Mouse (Mus musculus) cerebellum, adult 8-10 months (tissue): Measurements from ENCODE around the gene Bub1b.
A peak's percentile ranks its signal among the peaks of the same experiment; 100 is the strongest.

Source experiments
- DNase-seq: peaks from one replicate; pipeline ENCODE4 v3.0.0; 2022

The Bub1b gene

DNA sequence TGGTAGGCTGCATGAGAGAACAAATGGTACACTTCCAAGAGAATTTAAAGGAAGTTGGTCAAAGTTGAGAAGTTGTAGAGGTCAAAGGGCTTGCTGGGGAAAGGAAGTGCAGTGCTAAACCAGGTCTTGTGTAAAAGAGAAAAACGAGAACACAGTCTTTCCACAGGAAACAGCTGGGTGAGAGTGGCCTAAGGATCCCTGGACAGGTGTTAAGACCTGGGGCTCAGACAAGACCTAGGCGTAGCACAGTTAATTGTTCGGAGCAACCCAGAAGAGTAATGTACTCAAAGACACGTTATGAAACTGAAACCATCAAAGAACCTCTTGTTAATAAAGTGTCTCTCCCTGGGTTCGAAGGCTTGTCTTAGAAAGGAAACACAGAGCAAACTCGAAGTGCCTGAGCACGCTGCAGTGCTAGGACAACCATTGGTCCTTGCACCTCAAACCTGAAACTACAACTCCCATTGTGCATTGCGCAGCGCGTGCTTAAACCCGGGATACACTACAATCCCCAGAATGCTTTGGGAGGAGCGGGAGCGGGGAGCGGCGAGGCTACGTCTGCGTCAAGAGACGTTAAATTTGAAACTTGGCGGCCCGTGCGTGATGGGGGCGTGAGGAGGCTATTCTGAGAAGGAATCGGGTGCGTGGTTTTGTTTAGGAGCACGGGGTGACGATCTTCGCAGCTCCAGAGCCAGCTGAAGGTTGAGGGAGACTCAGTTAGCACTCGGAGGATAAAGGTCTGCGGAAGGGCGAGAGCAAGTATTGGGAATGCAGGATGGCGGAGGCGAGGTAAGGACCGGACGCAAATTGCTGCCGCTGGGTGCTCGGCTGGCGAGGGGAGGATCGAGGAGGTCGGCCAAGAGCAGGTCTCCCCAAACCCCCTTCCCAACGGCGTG lies at the start of gene Bub1b:
Gene Bub1b, plus strand, starts transcription at position 539 of the 896 bp plus-strand sequence.
- DNase-seq, result peak; percentile 84

GRCm38 (mm10) chr2:118548421-118549221 lies 49.4 kb upstream of the Bub1b start:
- peak; percentile 49 for DNase-seq

- DNase-seq, result peak; percentile 99
Observed at GRCm38 (mm10) chr2:118549507-118550473, 48.2 kb upstream of the Bub1b start, which contains the start of gene Bmf. Gene Bmf, minus strand, starts transcription at chr2:118549687.

DNA sequence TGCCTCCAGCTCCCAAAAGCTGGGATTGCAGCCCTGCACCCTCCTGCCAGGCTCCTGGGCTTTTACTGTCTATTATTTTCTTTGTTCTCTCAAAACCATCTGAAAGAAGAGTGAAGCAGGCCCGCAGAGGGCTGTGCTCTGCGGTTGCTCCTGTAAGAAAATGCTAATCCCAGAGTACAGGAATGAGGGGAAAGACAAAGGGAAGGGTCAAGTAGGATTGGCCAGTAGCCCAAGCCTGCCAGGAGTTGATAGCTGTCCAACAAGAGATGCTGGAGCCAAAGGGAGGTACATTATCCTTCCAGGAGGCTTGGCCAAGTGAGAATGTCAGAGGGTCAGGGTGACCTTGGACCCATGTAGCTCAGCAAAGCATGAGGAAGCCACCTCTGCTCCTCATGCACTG lies 46.4 kb upstream of the Bub1b start:
- no peak for DNase-seq

DNA sequence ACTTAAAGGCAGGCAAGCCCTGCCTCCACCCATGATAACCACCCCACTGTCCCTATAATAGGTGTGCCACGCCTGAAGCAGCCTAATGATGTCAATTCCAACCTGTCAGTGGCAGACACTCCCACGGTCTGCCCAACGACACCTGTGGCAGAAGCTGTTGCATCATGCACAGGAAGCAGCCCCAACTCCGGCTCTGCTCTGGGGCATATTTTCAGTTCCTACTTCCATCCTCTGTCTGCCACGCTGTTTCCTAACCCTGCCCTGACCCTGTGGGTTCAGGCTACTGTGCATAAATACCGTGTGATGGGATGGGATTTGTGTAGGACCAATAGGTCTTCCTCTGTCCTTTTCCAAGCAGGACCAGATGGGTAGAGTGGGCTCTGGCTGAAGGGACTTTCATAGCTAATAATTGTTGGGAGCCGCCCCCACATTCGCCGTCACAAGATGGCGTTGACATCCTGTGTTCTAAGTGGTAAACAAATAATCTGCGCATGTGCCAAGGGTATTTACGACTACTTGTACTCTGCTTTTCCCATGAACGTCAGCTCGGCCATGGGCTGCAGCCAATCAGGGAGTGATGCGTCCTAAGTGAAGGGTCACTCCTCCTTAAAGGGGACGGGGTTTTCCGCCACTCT lies 43.5 kb upstream of the Bub1b start:
- peak; percentile 45 for DNase-seq

DNA sequence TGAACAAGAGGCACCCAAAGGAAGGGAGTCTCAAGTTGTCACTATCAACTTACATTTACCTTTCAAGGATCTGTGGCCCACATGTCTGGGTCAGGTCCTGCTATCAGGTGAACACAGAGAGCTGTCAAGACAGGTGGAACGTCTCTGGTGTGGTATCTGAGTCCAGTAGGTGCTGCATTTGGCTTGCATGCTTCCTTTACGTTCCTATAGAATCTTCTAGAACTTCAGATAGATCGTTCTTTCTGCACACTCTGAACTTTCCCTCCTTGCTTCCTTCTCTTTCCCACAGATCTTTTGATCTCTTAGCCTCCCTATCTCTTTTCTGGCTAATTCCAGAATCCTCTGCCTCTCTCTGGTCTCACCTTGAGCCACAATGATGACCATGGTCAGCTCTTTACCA lies 39.6 kb upstream of the Bub1b start:
- DNase-seq, result no peak

GRCm38 (mm10) chr2:118562015-118562414 lies 36.0 kb upstream of the Bub1b start:
- DNase-seq, result no peak

- no peak for DNase-seq
Observed at GRCm38 (mm10) chr2:118562431-118562830, 35.6 kb upstream of the Bub1b start.

GRCm38 (mm10) chr2:118567179-118567578 lies 30.8 kb upstream of the Bub1b start:
- no peak for DNase-seq

DNA sequence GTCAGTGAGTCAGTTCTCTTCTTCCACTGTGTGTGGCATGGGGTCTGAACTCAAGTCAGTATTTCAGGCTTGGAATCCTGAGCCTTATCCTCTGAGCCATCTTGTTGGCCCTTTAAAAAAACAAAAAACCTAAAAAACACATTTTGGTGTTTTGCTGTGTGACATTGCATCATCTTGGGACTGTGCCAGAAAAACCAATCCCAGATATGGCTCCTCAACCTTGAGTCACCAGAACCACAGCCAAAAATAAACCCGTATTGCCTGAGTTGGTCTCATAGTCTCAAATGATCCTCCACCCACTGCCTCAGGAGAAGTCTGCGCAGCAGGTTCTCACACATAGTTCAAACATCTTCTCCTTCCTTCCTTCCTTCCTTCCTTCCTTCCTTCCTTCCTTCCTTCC lies 27.1 kb upstream of the Bub1b start:
- DNase-seq, result no peak

GRCm38 (mm10) chr2:118572183-118572836 lies 25.7 kb upstream of the Bub1b start:
- DNase-seq, result no peak

- no peak for DNase-seq
Observed at GRCm38 (mm10) chr2:118573135-118573534, 24.9 kb upstream of the Bub1b start.

GRCm38 (mm10) chr2:118586013-118586412 lies 12.0 kb upstream of the Bub1b start:
- DNase-seq, result no peak

GRCm38 (mm10) chr2:118587686-118588085 lies 10.3 kb upstream of the Bub1b start:
- no peak for DNase-seq

GRCm38 (mm10) chr2:118591083-118591482 lies 6.9 kb upstream of the Bub1b start:
- no peak for DNase-seq

DNA sequence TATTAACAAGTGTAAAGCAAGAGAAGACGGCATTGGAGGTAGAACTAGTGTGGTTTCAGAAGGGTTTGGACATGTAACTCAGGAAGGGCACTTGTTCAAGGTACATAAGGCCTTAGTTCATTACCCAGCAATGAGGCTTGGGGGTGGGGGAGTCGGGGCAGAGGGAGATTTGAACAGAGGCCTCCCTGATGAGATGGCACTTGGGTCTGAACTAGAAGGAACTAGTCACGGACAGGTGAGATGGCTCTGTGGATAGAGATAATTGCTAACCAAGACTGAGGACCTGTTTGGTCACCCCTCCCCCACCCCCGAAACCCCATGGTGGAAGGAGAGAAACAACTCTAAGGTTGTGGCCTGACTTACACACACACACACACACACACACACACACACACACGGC lies 1.1 kb downstream of the Bub1b start:
- DNase-seq, result no peak

DNA sequence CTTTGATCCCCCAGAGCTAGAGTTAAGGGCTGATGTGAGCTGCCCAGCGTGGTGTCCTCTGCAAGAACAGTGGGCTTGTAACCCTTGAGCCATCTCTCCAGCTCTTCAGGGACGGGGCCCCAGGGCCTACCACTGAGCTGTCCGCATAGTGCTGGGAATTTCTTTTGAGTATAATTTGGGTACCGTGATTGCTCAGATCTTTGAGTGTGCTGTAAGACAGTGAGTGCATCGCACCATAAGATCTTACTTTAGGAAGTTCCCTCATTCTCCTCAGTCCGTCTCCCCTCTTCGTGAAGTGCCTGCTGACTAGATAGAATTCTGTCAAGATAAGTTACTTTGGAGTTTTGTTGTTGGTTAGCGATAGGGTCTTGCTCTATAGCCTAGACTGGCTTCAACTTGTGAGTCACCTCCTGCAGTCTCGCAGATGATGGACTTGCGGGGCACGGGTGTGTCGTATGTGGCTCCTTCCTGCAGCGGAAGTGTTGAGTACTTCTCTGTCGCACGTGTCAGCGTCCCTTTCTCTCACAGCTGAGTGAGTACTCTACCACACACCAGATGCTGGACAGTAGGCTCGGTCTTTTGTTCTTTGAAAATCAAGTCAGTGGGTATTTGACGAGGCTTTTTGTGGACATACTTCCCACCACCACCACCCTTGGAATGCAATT lies 3.7 kb downstream of the Bub1b start:
- no peak for DNase-seq

DNA sequence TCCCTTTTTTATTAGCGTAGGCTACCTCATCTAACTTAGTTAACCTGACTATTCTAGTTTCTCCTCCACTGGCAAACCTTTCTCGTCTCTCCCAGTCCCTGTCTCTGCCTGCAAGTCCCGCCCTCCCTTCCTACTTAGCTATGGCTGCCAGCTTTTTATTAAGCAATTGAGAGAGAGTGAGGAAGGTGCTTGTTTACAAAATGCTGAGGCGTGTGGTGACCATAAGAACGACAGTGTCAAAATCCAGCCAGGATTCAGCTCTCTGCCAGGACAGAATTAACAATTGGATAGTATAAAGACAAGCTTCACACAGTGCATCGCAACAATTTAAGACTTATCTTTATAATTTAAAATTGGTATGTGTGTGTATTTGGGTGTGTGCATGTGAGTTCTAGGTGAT lies 6.1 kb downstream of the Bub1b start:
- DNase-seq, result no peak

- DNase-seq, result peak; percentile 10
Observed at GRCm38 (mm10) chr2:118606032-118606431, 8.0 kb downstream of the Bub1b start.

GRCm38 (mm10) chr2:118606976-118607375 lies 9.0 kb downstream of the Bub1b start:
- DNase-seq, result no peak

GRCm38 (mm10) chr2:118618013-118618412 lies 20.0 kb downstream of the Bub1b start:
- no peak for DNase-seq
